Mouse (Mus musculus): ENCODE measurements at regions not wholly inside any gene's neighbourhood (a gene's known extent, or its start where the extent isn't known, plus 50 kb on each side); places are given as distances from the start of the nearest gene placed in this dataset.

DNA sequence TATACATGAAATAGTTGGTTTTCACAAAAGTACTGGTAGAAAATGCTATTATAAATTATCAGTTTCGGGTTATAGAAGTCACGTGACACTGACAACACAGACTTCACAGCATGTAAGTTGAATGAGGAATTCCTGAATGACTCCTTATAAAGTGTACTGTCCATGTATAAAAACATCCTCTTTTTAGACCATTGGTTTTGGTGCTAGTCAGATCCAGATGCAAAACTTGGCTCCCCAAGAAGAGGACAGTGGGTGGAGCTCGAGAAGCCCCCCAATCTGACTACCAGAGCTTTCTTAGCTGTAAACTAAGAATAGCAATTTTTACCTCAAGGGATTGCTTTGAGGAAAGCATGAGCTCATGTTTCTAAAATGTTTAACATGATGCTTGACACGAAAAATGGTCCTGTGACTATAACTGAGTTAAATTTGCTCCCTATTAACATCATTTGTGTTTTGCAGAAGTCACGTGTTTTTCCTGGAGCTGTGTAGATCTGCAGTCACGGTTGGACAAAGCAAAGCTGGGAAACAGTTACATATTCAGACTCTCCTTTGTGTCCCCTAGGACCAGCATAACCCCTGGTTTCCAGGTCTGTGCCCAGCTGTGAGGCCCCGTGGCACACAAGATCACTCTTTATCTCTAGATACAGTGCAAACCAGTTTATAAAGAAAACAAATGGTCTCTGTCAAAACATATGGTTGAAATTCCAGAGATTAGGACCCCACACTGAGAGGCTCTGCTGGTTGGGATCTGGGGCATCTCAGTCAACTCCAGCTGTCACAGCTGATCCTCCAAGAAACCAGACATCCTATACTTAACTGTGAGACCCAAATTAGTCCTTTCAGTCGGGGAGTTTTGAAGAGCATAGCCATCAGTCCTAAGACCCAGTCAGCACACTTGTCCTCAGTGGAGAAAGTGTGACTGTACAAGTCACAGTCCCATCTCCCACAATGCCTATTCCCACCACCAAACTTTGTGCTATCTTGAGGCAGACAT lies 80.0 kb upstream of the P3h2 start:
- DNase-seq (ENCODE audit: low spot score) (no peak), ATAC-seq (ENCODE audit: low FRiP score, low TSS enrichment) (no peak)
- WGBS, result 39% methylated on average over 8 of the region's 8 CpGs
- Histone ChIP-seq H3K27me3 (ENCODE audit: control insufficient read depth, insufficient read depth, low read length) (no peaks in the 10 kb centered on the region), H3K4me2 (replicated peaks; ENCODE audit: low read depth) (no peak overlapping the region), H3K27ac (replicated peaks) (0 out of 2 replicates have a peak overlapping the region, but pooled peaks have one; percentile 40), H3K9ac (ENCODE audit: low read length) (no peak overlapping the region), H3K4me3 (ENCODE audit: low read depth, low read length) (no peak overlapping the region), H3K9me3 (ENCODE audit: control insufficient read depth, low read length) (no peaks in the 10 kb centered on the region), H3K4me1 (replicated peaks; ENCODE audit: control insufficient read depth, insufficient read depth) (0 out of 2 replicates have a peak, but pooled peaks cover 3% of the 10 kb centered on the region), H3K36me3 (ENCODE audit: control insufficient read depth, insufficient read depth, low read length) (no peaks in the 10 kb centered on the region)
- TF ChIP-seq CTCF (IDR thresholded peaks at IDR 0.05; ENCODE audit: low read depth) (no peak), EP300 (optimal IDR thresholded peaks at IDR 0.05) (no peak)

DNA sequence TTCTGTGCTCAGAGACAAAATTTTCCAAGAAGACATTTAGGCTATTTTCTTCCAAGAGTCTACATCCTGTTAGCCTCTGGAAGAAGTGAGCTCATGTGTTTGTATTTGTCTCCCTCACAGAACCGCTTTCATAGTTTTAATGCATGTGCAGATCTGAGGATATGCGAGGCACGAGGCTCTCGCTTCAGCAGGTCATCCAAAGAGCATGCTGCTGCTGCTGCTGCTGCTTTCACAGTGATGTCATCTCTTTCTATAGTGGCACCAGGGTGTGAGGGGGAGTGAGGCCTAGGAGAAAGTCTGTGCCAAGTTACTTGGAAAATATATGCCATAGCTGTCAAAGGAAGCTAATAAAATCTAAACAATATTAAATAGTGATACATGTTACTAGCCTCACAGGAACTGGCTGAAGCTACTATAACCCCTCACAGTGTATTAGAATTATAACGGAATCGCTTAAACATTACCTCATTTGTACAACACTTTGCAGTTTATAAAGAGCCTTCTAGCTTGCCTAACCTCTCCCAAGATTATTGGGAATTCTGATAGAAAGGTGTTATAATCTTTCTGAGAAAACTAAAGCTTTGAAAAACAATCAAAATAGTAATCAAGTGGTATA lies 79.2 kb upstream of the P3h2 start:
- no peak overlapping the region for H3K4me3 ChIP-seq (ENCODE audit: low read depth, low read length)
- no peaks in the 10 kb centered on the region for H3K36me3 ChIP-seq (ENCODE audit: control insufficient read depth, insufficient read depth, low read length)
- H3K4me2 ChIP-seq (replicated peaks; ENCODE audit: low read depth), result no peak overlapping the region
- no peak overlapping the region for H3K9ac ChIP-seq (ENCODE audit: low read length)
- no peak for TF ChIP-seq EP300 (optimal IDR thresholded peaks at IDR 0.05)
- no peak for TF ChIP-seq CTCF (IDR thresholded peaks at IDR 0.05; ENCODE audit: low read depth)
- no peaks in the 10 kb centered on the region for H3K27me3 ChIP-seq (ENCODE audit: control insufficient read depth, insufficient read depth, low read length)
- 0 out of 2 replicates have a peak, but pooled peaks cover 3% of the 10 kb centered on the region for H3K4me1 ChIP-seq (replicated peaks; ENCODE audit: control insufficient read depth, insufficient read depth)
- H3K27ac ChIP-seq (replicated peaks), result no peak overlapping the region
- DNase-seq (ENCODE audit: low spot score) (no peak), ATAC-seq (ENCODE audit: low FRiP score, low TSS enrichment) (peak; percentile 47; the same call in 1 of the 2 replicates)
- 27% methylated on average over 6 of the region's 6 CpGs for WGBS
- H3K9me3 ChIP-seq (ENCODE audit: control insufficient read depth, low read length), result no peaks in the 10 kb centered on the region

DNA sequence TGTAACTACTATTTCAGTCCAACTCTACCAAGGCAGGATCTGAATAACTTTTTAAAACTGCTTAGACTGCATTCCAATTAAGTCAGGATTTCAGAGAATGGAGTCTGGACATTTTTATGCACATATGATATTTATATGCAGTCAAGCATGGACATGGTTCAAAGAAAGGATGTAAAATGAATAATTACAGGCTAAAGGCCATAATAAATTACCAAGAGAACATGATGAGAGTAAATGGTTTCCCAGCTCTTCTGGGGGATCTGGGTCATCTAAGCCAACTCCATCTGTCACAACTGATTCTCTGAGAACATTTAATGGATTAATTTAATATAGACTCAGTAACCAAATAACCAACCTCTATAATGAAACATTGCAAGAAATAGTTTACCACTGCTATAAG lies 77.9 kb upstream of the P3h2 start:
- Histone ChIP-seq H3K27ac (replicated peaks) (no peak overlapping the region), H3K4me1 (replicated peaks; ENCODE audit: control insufficient read depth, insufficient read depth) (0 out of 2 replicates have a peak, but pooled peaks cover 3% of the 10 kb centered on the region), H3K4me3 (ENCODE audit: low read depth, low read length) (no peak overlapping the region), H3K27me3 (ENCODE audit: control insufficient read depth, insufficient read depth, low read length) (no peaks in the 10 kb centered on the region), H3K4me2 (replicated peaks; ENCODE audit: low read depth) (no peak overlapping the region), H3K36me3 (ENCODE audit: control insufficient read depth, insufficient read depth, low read length) (no peaks in the 10 kb centered on the region), H3K9me3 (ENCODE audit: control insufficient read depth, low read length) (no peaks in the 10 kb centered on the region), H3K9ac (ENCODE audit: low read length) (no peak overlapping the region)
- DNase-seq (ENCODE audit: low spot score) (no peak), ATAC-seq (ENCODE audit: low FRiP score, low TSS enrichment) (no peak)
- no peak for TF ChIP-seq EP300 (optimal IDR thresholded peaks at IDR 0.05)
- no peak for TF ChIP-seq CTCF (IDR thresholded peaks at IDR 0.05; ENCODE audit: low read depth)

DNA sequence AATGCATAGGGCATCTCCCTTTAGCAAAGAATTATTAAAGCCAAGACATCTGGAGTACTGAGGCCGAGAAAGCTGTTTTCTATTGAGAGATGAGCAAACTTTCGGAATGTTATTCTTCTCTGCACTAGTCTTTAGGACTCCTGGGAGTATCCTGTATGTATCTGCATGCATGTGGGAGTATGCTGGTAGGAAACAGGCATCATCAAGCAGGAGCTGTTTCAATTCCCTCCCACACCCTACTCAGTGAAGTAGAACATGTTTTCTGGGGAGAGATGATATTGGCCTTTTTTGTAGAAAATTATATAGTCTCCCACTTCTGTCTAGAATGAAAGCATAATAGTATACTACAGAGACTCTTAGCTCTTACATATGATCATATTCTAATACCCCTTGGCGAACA lies 76.1 kb upstream of the P3h2 start:
- DNase-seq (ENCODE audit: low spot score), result no peak
- no peaks in the 10 kb centered on the region for H3K9me3 ChIP-seq (ENCODE audit: control insufficient read depth, low read length)
- H3K9ac ChIP-seq (ENCODE audit: low read length), result no peak overlapping the region
- WGBS, result 82% methylated on average over 3 of the region's 3 CpGs
- H3K4me3 ChIP-seq (ENCODE audit: low read depth, low read length), result no peak overlapping the region
- H3K27me3 ChIP-seq (ENCODE audit: control insufficient read depth, insufficient read depth, low read length), result no peaks in the 10 kb centered on the region
- no peak overlapping the region for H3K4me2 ChIP-seq (replicated peaks; ENCODE audit: low read depth)
- TF ChIP-seq CTCF (IDR thresholded peaks at IDR 0.05; ENCODE audit: low read depth), result no peak
- TF ChIP-seq EP300 (optimal IDR thresholded peaks at IDR 0.05), result no peak
- no peak for ATAC-seq (ENCODE audit: low FRiP score, low TSS enrichment)
- 0 out of 2 replicates have a peak, but pooled peaks cover 3% of the 10 kb centered on the region for H3K4me1 ChIP-seq (replicated peaks; ENCODE audit: control insufficient read depth, insufficient read depth)
- no peak overlapping the region for H3K27ac ChIP-seq (replicated peaks)
- H3K36me3 ChIP-seq (ENCODE audit: control insufficient read depth, insufficient read depth, low read length), result no peaks in the 10 kb centered on the region

DNA sequence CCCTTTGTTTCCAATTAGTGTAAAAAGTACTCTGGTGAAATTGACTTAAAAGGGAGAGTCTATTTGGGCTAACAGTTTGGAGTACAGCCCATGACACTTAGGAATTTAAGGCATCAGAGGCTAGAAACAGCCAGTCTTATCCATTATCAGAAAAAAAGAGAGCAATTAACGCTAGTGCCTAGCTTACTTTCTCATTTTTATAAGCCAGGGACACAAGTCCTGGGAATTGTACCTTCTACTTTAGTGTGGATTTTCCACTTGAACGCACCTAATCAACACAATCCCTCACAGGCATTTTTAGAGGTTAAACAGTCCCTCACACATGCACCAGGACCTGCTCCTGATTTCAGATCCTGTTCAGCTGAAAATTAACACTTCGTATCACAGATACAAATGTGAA lies 65.9 kb upstream of the P3h2 start:
- no peak for DNase-seq (ENCODE audit: low spot score)
- Histone ChIP-seq H3K4me2 (replicated peaks; ENCODE audit: low read depth) (no peak overlapping the region), H3K36me3 (ENCODE audit: control insufficient read depth, insufficient read depth, low read length) (no peaks in the 10 kb centered on the region), H3K27ac (replicated peaks) (no peak overlapping the region), H3K4me1 (replicated peaks; ENCODE audit: control insufficient read depth, insufficient read depth) (no peaks in the 10 kb centered on the region), H3K4me3 (ENCODE audit: low read depth, low read length) (no peak overlapping the region), H3K27me3 (ENCODE audit: control insufficient read depth, insufficient read depth, low read length) (no peaks in the 10 kb centered on the region), H3K9ac (ENCODE audit: low read length) (no peak overlapping the region), H3K9me3 (ENCODE audit: control insufficient read depth, low read length) (no peaks in the 10 kb centered on the region)
- no peak for TF ChIP-seq EP300 (optimal IDR thresholded peaks at IDR 0.05)
- no peak for TF ChIP-seq CTCF (IDR thresholded peaks at IDR 0.05; ENCODE audit: low read depth)
- 73% methylated on average over 3 of the region's 3 CpGs for WGBS
- no peak for ATAC-seq (ENCODE audit: low FRiP score, low TSS enrichment)

DNA sequence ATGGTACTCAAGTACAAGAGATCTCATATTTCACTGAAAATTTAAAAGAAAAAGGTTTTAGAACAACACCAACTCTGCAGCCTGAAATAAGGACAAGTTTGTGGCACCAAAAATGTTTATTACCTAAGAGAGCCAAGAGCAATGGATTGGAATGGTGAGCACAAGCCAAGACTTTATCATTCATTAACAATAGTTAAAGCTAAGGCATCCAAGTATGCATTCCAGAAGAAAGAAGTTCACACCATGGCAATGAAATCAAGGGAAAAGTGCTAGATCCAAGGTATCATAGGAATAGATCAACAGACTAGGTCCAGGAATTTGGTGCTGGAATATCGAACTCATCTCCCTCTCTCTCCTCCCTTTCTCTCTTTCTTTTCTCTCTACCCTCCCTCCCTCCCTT lies 63.8 kb upstream of the P3h2 start:
- no peak for DNase-seq (ENCODE audit: low spot score)
- Histone ChIP-seq H3K4me3 (ENCODE audit: low read depth, low read length) (no peak overlapping the region), H3K27me3 (ENCODE audit: control insufficient read depth, insufficient read depth, low read length) (no peaks in the 10 kb centered on the region), H3K9ac (ENCODE audit: low read length) (no peak overlapping the region), H3K4me1 (replicated peaks; ENCODE audit: control insufficient read depth, insufficient read depth) (no peaks in the 10 kb centered on the region), H3K36me3 (ENCODE audit: control insufficient read depth, insufficient read depth, low read length) (no peaks in the 10 kb centered on the region), H3K9me3 (ENCODE audit: control insufficient read depth, low read length) (no peaks in the 10 kb centered on the region), H3K4me2 (replicated peaks; ENCODE audit: low read depth) (no peak overlapping the region), H3K27ac (replicated peaks) (no peak overlapping the region)
- 96% methylated on average over 1 of the region's 1 CpGs for WGBS
- TF ChIP-seq EP300 (optimal IDR thresholded peaks at IDR 0.05) (no peak), CTCF (IDR thresholded peaks at IDR 0.05; ENCODE audit: low read depth) (no peak)
- ATAC-seq (ENCODE audit: low FRiP score, low TSS enrichment), result no peak
